Mouse (Mus musculus) intestine, embryonic 14.5 days (tissue): ENCODE data around the gene Zdhhc19. TPM values are rescaled to one million over a fixed set of nuclear protein-coding genes. Genes with fewer than 3 reads are reported as not detected.
A peak's percentile ranks its signal among the peaks of the same experiment; 100 is the strongest.

Source experiments
- ATAC-seq: fragments of 200-750 bp; cut with Nextera tagmentation; replicated peaks from 2 replicates; pipeline ENCODE4 v1.8.0; 2017; ENCODE audit warnings: low read depth, moderate number of reproducible peaks, moderate TSS enrichment, moderate library complexity; ENCODE audit not compliant: low FRiP score, low TSS enrichment
- DNase-seq: peaks from one replicate; pipeline ENCODE4 v3.0.0-alpha.2; 2018; ENCODE audit warnings: low spot score
- H3K27ac ChIP-seq: fragments of 300-500 bp; sonication (generic); 2 replicates; pipeline ENCODE4 v1.5.1; 2014; ENCODE audit warnings: low read depth, mild to moderate bottlenecking, control low read depth
- H3K27me3 ChIP-seq: fragments of 300-500 bp; sonication (generic); replicated peaks from 2 replicates; pipeline ENCODE4 v1.6.1; 2014; ENCODE audit warnings: low read length, control low read depth; ENCODE audit not compliant: control insufficient read depth, insufficient read depth
- H3K36me3 ChIP-seq: fragments of 300-500 bp; sonication (generic); 2 replicates; pipeline ENCODE4 v1.6.1; 2014; ENCODE audit warnings: low read length, control low read depth; ENCODE audit not compliant: control insufficient read depth, insufficient read depth
- H3K4me1 ChIP-seq: fragments of 300-500 bp; sonication (generic); replicated peaks from 2 replicates; pipeline ENCODE4 v1.6.1; 2014; ENCODE audit warnings: low read length, control low read depth, mixed read lengths; ENCODE audit not compliant: control insufficient read depth, insufficient read depth
- H3K4me2 ChIP-seq: fragments of 300-500 bp; sonication (generic); 2 replicates; pipeline ENCODE4 v1.6.1; 2014; ENCODE audit warnings: low read length
- H3K4me3 ChIP-seq: fragments of 300-500 bp; sonication (generic); 2 replicates; pipeline ENCODE4 v1.5.1; 2014; ENCODE audit warnings: low read depth, low read length, control low read depth, mixed read lengths
- H3K9ac ChIP-seq: fragments of 300-500 bp; sonication (generic); 2 replicates; pipeline ENCODE4 v1.6.1; 2014; ENCODE audit warnings: mild to moderate bottlenecking, low read length
- H3K9me3 ChIP-seq: fragments of 300-500 bp; sonication (generic); 2 replicates; pipeline ENCODE4 v1.6.1; 2016; ENCODE audit warnings: low read length, control low read depth; ENCODE audit not compliant: control insufficient read depth
- WGBS: fragments of 180-500 bp; shearing (Covaris S2); extraction: QIAGEN DNeasy Blood & Tissue Kit; methylation state at CpG from one replicate; pipeline ENCODE4 v1.1.7; 2014; 5-methylcytosine and 5-hydroxymethylcytosine counted together
- polyA plus RNA-seq: library from polyadenylated mRNA; unstranded; fragments of >200 nt; fragmentation: Nextera tagmentation; extraction: Ambion mirVana; gene quantifications from 2 replicates; pipeline ENCODE4 v1.2.1, GENCODE M21; 2014

Zdhhc19 gene
- polyA plus RNA-seq, 1 experiment from 2014 or later, result 0.20 TPM

DNA sequence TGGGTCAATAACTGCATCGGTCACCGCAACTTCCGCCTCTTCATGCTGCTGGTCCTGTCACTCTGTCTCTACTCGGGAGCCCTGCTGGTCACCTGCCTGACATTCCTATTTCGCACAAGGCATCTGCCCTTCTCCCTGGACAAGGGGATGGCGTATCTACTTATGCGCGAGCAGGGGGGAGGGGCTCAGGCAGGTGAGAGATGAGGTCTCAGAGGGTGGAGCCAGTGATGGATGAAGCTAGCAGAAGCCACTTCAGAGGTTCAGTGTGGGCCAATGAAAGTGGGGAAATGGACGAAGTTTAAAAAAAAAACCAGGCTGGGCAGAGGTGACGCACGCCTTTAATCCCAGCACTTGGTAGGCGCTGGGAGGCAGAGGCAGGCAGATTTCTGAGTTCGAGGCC, 2.9 kb downstream of the Zdhhc19 start:
- Histone ChIP-seq H3K4me3 (no peak overlapping the region), H3K27ac (no peak overlapping the region), H3K4me1 (no peaks in the 10 kb centered on the region), H3K27me3 (no peaks in the 10 kb centered on the region), H3K9ac (no peak overlapping the region), H3K4me2 (peak overlapping the region; percentile 65; the same call in 1 of the 2 replicates), H3K36me3 (no peaks in the 10 kb centered on the region), H3K9me3 (no peaks in the 10 kb centered on the region)
- DNase-seq, result no peak
- WGBS, result 68% methylated on average over 13 of the region's 13 CpGs
- ATAC-seq, result no peak

DNA sequence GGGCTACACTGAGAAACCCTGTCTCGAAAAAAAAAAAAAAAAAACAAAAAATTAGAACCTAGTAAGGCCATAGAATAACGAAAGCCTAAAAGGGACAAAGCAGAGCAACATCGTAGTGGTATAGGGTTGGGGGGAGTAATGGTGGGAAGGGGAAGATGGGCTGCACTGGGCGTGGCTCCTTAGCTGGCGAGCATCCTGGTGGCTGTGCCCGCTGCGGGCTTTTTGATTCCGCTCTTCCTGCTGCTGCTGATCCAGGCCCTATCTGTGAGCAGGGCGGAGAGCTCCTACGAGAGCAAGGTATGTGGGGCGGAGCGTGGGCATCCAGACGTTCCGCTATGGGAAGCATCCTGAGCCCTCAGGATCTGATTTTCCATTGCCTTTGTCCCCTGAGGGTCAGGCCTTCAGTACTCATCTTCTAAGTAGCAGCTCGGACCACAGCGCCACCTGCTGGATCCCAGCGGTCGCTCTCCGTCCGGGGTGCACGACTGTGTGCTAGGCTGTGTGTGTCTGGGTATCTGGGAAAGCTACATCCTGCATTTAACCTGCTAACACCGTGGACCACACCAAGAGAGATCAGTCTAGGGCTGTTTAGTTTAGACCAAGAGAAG, 3.5 kb downstream of the Zdhhc19 start:
- ATAC-seq (peak; percentile 87), DNase-seq (peak; percentile 97)
- Histone ChIP-seq H3K4me2 (peak overlapping the region; percentile 65), H3K4me1 (no peaks in the 10 kb centered on the region), H3K9ac (peak overlapping the region; percentile 43), H3K36me3 (no peaks in the 10 kb centered on the region), H3K9me3 (no peaks in the 10 kb centered on the region), H3K27me3 (no peaks in the 10 kb centered on the region), H3K27ac (no peak overlapping the region), H3K4me3 (peak overlapping the region; percentile 33)
- 8% methylated on average over 22 of the region's 22 CpGs for WGBS

DNA sequence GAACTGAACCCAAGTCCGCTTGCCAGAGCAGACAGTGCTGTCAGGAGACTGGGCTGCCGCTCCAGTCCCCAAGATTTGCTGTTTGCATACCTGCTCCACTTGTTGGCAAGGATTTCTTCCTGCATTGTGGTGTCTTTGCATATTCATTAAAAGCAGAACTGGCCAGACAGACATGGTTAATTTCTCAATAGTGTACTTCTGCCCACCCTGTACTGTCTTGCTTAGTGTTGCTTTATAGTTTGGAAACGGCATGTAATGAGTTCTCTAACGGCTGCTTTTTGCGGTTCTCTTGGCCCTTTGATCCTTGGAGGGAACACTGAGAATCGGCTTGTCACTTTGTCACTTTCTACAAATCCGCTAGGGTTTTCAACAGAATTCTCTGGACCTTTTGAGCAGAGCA, 5.4 kb downstream of the Zdhhc19 start:
- Histone ChIP-seq H3K27me3 (no peaks in the 10 kb centered on the region), H3K4me3 (no peak overlapping the region), H3K4me1 (no peaks in the 10 kb centered on the region), H3K9me3 (no peaks in the 10 kb centered on the region), H3K36me3 (no peaks in the 10 kb centered on the region), H3K4me2 (no peak overlapping the region), H3K27ac (no peak overlapping the region), H3K9ac (no peak overlapping the region)
- ATAC-seq (no peak), DNase-seq (no peak)
- WGBS, result 72% methylated on average over 7 of the region's 7 CpGs

DNA sequence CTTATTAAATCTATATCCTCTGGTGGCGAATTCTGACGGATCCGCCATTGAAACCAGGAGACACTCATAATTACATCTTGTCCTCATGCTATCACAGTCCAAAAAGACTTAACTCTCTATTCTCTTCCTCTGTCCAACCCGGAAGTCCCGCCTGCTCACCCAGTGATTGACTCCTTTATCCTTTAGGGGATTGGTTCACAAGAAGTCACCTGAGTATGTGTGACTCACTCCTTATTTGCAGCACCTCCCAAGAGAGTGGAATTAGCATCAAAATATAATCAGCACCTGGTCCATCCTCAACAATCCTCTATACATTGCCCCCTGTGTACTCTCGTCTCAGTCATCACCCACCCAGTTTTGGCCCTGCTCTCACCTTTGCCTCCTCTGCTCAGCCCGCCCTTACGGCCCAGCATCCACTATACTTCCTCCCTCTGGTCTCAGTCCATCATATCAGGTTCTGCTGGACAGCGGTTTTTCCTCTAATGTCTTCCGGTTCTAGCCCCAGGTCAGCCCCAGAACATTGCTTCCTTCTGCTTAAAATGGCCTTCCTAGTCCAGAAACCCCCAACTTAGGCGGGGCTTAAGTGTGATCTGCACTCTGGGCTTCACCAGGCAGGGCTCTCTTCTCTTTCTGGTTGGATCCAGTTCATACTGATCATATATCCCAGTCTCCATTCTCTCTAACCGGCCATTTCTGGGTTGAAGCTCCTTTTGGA, 6.7 kb downstream of the Zdhhc19 start:
- Histone ChIP-seq H3K27me3 (no peaks in the 10 kb centered on the region), H3K4me3 (no peak overlapping the region), H3K27ac (no peak overlapping the region), H3K4me2 (no peak overlapping the region), H3K36me3 (no peaks in the 10 kb centered on the region), H3K9me3 (no peaks in the 10 kb centered on the region), H3K4me1 (no peaks in the 10 kb centered on the region), H3K9ac (no peak overlapping the region)
- DNase-seq, result no peak
- WGBS, result 89% methylated on average over 12 of the region's 12 CpGs
- ATAC-seq, result no peak

DNA sequence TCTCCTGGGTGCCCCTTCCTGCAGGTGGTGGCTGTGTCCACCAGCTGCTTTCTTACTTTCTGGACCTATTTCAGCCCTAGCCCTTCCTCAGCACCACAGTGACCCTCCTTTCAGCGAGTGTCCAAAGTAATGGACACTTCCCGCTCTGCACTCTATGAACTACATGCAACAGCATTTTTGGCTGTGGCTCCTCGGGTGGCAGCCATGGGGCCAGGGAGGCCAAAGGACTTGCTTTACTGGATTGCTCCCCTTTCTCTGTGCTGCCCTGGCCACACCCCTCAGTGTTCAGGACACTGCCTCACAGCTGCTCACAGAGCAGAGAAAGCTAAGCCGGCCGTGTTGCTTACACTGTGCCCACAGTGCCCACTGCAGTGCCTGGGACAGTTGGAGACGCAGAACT, 7.6 kb downstream of the Zdhhc19 start:
- Histone ChIP-seq H3K9ac (no peak overlapping the region), H3K4me2 (no peak overlapping the region), H3K4me1 (no peaks in the 10 kb centered on the region), H3K36me3 (no peaks in the 10 kb centered on the region), H3K9me3 (no peaks in the 10 kb centered on the region), H3K27me3 (no peaks in the 10 kb centered on the region), H3K4me3 (no peak overlapping the region), H3K27ac (0 out of 2 replicates have a peak overlapping the region, but pooled peaks have one; percentile 35)
- DNase-seq (no peak), ATAC-seq (0 out of 2 replicates have a peak, but pooled peaks have one; percentile 30)
- WGBS, result 65% methylated on average over 6 of the region's 6 CpGs

DNA sequence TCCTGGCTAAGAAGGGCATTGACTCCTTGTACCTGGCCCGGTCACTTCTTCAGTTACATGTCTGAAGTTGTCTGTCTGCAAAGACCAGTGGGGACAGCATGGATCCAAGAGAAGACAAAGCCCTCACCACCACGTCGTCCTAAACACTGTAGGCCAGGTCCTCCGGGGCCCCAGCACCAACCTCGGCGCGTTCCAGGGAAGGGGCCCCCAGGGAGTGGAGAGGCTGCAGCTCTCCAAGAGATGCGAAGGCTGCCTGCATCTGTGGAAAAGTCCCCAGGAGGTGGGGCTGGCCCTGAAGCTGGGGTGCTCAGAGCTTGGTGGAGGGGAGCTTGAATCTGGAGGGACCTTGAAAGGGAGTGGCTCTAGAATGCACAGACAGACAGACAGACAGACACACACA, 10.2 kb downstream of the Zdhhc19 start:
- no peaks in the 10 kb centered on the region for H3K9me3 ChIP-seq
- 80% methylated on average over 8 of the region's 8 CpGs for WGBS
- no peak for ATAC-seq
- no peak for DNase-seq
- H3K4me2 ChIP-seq, result no peak overlapping the region
- H3K4me3 ChIP-seq, result no peak overlapping the region
- no peak overlapping the region for H3K9ac ChIP-seq
- H3K27ac ChIP-seq, result no peak overlapping the region
- H3K27me3 ChIP-seq, result no peaks in the 10 kb centered on the region
- no peaks in the 10 kb centered on the region for H3K36me3 ChIP-seq
- no peaks in the 10 kb centered on the region for H3K4me1 ChIP-seq

DNA sequence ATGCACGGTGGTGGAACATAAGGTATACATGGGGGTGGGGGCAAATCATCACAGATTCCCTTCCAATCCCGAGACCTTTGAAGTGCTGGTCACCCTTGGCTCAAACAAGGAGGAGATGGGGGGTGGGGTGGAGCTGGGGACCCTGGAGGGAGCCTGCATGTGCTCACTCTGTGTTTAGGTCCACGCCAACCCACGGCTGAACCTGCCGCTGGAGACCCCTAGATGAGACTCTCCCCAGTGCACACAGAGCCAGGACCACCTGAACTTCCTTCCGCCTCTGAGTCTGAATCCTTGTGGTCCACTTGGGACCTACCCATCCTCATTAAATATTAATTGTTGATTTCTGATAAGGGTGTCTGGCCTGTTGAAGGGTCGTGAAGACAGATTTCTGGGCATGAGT, 10.8 kb downstream of the Zdhhc19 start:
- Histone ChIP-seq H3K27ac (no peak overlapping the region), H3K4me1 (no peaks in the 10 kb centered on the region), H3K4me2 (no peak overlapping the region), H3K36me3 (no peaks in the 10 kb centered on the region), H3K9me3 (no peaks in the 10 kb centered on the region), H3K27me3 (no peaks in the 10 kb centered on the region), H3K9ac (no peak overlapping the region), H3K4me3 (no peak overlapping the region)
- ATAC-seq (no peak), DNase-seq (no peak)
- WGBS, result 79% methylated on average over 7 of the region's 7 CpGs

DNA sequence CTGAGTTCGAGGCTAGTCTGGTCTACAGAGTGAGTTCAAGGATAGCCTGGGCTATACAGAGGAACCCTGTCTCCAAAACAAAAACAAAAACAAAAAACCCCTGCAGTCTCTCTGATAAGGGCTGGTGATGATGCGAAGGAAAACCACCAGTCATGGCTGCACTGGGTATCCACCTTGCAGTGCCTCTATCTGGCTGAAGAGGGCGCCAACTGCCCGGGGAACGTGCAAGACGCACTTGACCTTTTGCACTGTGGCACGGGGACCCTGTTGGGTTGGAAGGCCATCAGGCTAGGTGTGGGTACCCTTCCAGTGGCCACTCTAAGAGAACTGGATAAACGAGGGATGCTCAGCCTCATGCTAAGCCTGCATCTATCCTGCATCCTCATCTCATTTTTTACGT, 11.3 kb downstream of the Zdhhc19 start:
- H3K4me1 ChIP-seq, result no peaks in the 10 kb centered on the region
- no peak overlapping the region for H3K4me3 ChIP-seq
- H3K27ac ChIP-seq, result no peak overlapping the region
- DNase-seq (peak; percentile 79), ATAC-seq (no peak)
- 23% methylated on average over 9 of the region's 9 CpGs for WGBS
- no peaks in the 10 kb centered on the region for H3K9me3 ChIP-seq
- H3K27me3 ChIP-seq, result no peaks in the 10 kb centered on the region
- no peaks in the 10 kb centered on the region for H3K36me3 ChIP-seq
- H3K4me2 ChIP-seq, result no peak overlapping the region
- H3K9ac ChIP-seq, result no peak overlapping the region

DNA sequence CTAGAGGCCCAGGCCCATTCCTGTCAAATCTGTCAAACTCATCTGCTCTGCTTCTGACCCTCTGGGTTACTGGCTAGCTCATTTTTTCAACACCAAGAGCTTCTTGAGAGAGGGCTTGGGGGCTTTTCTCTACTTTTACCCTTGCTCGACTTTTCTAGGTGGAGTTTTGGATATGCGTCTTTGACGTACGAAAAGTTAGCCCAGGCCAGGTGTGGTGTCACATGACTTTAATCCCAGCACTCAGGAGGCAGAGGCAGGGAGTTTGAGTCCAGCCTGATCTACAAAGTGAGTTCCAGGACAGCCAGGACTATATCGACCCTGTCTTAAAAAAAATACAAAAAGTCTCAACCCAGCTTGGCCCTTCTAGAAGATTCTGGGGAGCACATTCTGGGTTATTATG, 12.0 kb downstream of the Zdhhc19 start:
- no peaks in the 10 kb centered on the region for H3K4me1 ChIP-seq
- WGBS, result 85% methylated on average over 5 of the region's 5 CpGs
- H3K27me3 ChIP-seq, result no peaks in the 10 kb centered on the region
- H3K9me3 ChIP-seq, result no peaks in the 10 kb centered on the region
- H3K9ac ChIP-seq, result no peak overlapping the region
- H3K4me3 ChIP-seq, result no peak overlapping the region
- no peaks in the 10 kb centered on the region for H3K36me3 ChIP-seq
- H3K27ac ChIP-seq, result peak overlapping the region; percentile 60; the same call in 1 of the 2 replicates
- H3K4me2 ChIP-seq, result no peak overlapping the region
- ATAC-seq (no peak), DNase-seq (no peak)
